Mouse (Mus musculus): ENCODE data around the gene Gltpd2. TPM values are rescaled to one million over a fixed set of nuclear protein-coding genes. Genes with fewer than 3 reads are reported as not detected.
A peak's percentile ranks its signal among the peaks of the same experiment; 100 is the strongest.
"Not testable (repeated sequence)": the region's sequence is repeated elsewhere in the genome, so short reads cannot be mapped to it uniquely, and the experiment has no call there.

Gene Gltpd2
- polyA plus RNA-seq, 1 experiment, result not detected

DNA sequence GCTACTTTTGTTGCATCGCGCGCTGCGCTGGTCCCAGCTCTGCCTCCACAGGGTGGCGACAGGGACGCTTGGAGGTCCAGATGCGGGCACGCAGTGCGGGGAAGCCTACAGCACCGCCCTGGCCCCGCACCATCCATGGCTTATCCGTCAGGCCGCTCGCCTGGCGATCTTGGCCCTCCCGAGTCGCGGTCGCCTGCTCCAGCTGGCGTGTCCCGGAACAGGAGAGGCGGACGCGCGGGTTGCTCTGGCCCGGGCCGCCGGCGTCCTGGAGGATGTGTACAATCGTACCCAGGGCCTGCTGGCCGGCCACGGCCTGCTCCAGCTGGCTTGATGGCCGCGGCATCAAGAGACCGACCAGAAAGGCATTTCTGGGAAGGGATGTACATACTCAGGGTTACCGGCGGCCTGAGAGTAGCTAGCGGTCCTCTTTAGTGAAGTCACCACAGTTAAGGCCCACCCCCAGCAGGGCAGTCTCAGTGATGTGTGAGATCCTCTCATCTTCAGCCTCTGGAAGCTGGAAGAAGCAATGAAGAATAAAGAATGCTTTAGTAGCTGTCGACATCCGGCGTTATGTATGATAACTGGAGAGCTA, 1.3 kb downstream of the Gltpd2 start:
- peak; percentile 29 for DNase-seq (ENCODE audit: low read depth)
- TF ChIP-seq POLR2A (IDR thresholded peaks at IDR 0.05; ENCODE audit: borderline replicate concordance, extremely low read depth, insufficient read depth, insufficient read length, poor library complexity, severe bottlenecking) (no peak), CTCF (IDR thresholded peaks at IDR 0.05; ENCODE audit: borderline replicate concordance, extremely low read depth, insufficient read depth, insufficient read length) (peak; percentile 15; the same call in 1 of the 2 replicates)

DNA sequence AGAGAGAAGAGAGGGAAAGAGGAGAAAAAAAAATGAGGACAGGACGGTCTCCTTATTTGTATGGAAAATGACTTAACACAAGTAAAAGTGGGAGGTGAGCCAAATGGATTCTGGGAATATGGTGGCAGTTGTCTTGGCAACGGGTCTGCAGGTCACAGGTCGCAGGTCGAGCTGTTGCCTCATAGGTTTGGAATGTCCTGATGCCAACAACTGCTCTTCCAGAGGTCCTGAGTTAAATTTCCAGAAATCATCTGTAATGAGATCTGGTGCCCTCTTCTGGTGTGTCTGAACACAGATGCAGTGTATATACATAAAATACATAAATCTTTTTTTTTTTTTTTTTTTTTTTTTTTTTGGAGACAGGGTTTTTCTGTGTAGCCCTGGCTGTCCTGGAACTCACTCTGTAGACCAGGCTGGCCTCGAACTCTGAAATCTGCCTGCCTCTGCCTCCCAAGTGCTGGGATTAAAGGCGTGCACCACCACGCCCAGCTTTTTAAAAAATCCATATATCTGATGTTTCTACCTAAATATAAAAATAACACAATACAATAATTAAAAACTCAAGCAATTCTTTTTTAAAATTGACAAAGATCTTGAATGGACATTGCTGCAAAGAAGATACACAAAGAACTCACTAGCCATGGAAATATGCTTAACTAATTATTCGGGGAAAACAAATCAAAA, 4.5 kb downstream of the Gltpd2 start:
- not testable (repeated sequence) for DNase-seq (ENCODE audit: low read depth)

DNA sequence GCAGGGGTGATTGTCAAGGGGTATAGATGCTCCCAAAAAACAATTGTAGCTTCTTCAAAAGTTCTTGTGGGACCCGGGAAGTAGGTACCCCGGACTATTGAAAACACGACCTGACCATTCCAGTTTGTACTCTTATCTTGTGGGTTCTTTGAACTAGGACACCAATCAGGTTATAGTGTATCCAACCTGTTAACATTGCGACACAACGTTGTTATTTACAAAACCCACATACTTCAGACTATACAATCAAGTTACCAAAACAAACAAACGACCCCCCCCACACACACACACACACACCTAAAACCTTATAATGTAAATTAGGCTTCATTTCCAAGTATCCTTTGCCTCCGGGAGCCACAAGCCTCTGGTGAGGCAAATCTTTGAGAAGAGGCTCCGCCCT, 5.8 kb downstream of the Gltpd2 start:
- DNase-seq (ENCODE audit: low read depth), result no peak
- TF ChIP-seq POLR2A (IDR thresholded peaks at IDR 0.05; ENCODE audit: borderline replicate concordance, extremely low read depth, insufficient read depth, insufficient read length, poor library complexity, severe bottlenecking) (no peak), CTCF (IDR thresholded peaks at IDR 0.05; ENCODE audit: borderline replicate concordance, extremely low read depth, insufficient read depth, insufficient read length) (no peak)

DNA sequence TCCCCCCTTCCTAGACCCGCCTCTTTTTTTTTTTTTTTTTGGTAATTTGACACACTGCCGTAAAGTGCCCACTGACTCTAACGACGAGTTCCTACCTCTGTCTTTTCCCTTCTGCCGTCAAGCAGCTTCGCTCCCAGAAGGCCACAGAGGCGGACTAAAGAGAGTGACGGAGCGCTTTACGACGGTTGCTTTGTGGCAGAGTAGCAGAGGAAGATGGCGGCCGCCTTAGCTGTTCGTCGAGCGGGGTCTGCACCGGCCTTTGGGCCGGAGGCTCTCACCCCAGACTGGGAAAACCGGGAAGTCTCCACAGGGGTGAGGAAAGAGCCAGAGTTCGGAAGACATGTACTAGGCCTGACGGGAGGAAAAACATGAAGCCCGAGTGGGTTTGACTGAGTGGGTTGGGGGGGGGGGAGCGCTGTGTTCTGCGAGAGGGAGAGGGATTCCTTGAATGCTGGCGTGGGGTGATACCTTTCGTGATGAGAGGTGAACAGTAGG, 6.2 kb downstream of the Gltpd2 start, which contains the start of gene Psmb6:
Gene Psmb6 (plus strand): TSS at position 184 of the 495 bp plus-strand sequence.
- DNase-seq (ENCODE audit: low read depth), result peak; percentile 99
- no peak for TF ChIP-seq CTCF (IDR thresholded peaks at IDR 0.05; ENCODE audit: borderline replicate concordance, extremely low read depth, insufficient read depth, insufficient read length)
- peak; percentile 82; the same call in 1 of the 2 replicates for TF ChIP-seq POLR2A (IDR thresholded peaks at IDR 0.05; ENCODE audit: borderline replicate concordance, extremely low read depth, insufficient read depth, insufficient read length, poor library complexity, severe bottlenecking)

DNA sequence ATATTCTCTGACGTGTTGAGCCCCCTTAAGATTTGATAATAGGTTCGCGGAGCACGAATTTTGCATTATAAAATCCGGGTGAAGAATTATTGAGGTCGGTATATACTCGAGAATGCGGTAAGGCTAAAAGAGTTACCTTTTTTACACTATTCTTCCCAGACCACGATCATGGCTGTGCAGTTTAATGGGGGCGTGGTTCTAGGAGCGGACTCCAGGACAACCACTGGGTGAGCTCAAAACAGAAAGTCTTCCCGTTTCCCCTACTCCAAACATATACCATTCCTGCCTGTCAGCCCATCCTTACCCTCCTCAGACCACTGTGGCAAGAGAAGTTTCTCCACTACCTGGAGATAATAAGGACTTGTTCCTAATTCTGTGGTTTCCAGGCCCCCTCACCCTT, 6.7 kb downstream of the Gltpd2 start:
- DNase-seq (ENCODE audit: low read depth), result no peak
- TF ChIP-seq CTCF (IDR thresholded peaks at IDR 0.05; ENCODE audit: borderline replicate concordance, extremely low read depth, insufficient read depth, insufficient read length), result no peak

DNA sequence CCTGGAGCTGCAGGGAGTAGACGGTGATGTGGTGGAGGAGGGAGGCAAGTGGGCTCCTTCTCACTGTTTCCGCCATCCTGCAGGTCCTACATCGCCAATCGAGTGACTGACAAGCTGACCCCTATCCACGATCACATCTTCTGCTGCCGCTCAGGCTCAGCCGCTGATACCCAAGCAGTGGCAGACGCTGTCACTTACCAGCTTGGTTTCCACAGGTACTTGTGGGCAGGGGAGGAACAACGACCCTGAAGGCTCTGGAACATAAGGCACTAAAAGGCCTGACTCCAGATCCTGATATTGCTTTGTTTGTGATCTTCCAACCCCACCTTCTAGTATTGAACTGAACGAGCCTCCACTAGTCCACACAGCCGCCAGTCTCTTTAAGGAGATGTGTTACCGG, 7.2 kb downstream of the Gltpd2 start:
- no peak for DNase-seq (ENCODE audit: low read depth)
- TF ChIP-seq CTCF (IDR thresholded peaks at IDR 0.05; ENCODE audit: borderline replicate concordance, extremely low read depth, insufficient read depth, insufficient read length), result no peak
- no peak for TF ChIP-seq POLR2A (IDR thresholded peaks at IDR 0.05; ENCODE audit: borderline replicate concordance, extremely low read depth, insufficient read depth, insufficient read length, poor library complexity, severe bottlenecking)

DNA sequence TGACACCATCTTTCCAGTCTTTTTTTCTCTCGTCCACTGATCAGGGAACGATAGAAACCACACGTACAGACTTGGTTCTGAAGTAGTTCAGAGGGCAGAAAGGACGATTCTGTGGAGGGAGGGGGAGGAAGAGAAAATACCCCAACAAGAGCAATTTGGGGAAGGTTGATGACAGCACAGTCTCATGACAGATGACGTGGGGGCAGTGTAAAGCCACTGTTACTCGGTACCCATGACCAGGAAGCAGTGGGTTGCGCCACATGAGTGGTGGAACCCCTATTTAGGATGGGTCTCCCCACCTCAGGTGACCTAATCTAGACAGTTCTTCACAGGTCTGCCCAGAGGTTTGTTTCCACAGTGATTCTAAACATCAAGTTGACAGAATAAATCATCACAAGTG, 9.6 kb downstream of the Gltpd2 start:
- TF ChIP-seq POLR2A (IDR thresholded peaks at IDR 0.05; ENCODE audit: borderline replicate concordance, extremely low read depth, insufficient read depth, insufficient read length, poor library complexity, severe bottlenecking) (no peak), CTCF (IDR thresholded peaks at IDR 0.05; ENCODE audit: borderline replicate concordance, extremely low read depth, insufficient read depth, insufficient read length) (no peak)
- no peak for DNase-seq (ENCODE audit: low read depth)

DNA sequence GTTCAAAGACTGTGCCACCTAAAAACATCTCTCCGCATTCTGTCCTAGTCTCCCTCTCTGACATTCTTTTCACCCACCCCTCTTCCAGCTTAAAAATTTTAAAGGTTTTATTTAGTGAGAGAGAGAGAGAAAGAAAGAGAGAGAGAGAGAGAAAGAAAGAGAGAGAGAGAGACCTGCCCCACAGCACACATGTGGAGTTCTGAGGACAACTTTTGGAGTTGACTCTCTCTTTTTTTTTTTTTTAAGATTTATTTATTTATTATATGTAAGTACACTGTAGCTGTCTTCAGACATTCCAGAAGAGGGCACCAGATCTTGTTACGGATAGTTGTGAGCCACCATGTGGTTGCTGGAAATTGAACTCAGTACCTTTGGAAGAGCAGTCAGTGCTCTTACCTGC, 12.1 kb downstream of the Gltpd2 start:
- not testable (repeated sequence) for DNase-seq (ENCODE audit: low read depth)

DNA sequence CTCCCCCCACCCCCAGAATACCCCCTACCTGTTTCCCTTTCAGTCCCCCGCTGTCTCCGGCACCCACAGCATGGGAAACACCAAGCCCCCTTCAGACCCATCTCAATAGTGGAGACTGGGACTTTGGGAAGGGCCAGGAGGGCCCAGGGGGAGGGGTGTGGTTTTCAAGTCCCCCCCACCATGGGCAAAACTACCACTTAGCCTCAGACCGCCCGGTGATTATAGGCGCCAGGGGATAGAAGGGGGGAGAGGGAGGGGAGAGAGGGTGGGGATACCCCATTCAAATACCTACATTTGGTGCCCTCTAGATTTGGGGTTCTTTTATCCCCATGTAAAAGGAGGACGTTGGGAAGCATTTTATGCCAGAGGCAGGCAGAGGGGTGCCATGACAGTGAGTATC, 13.8 kb downstream of the Gltpd2 start, which contains the start of gene Gm40193:
Gene Gm40193 (minus strand): TSS at position 101 of the 400 bp plus-strand sequence.
- no peak for TF ChIP-seq CTCF (IDR thresholded peaks at IDR 0.05; ENCODE audit: borderline replicate concordance, extremely low read depth, insufficient read depth, insufficient read length)
- TF ChIP-seq POLR2A (IDR thresholded peaks at IDR 0.05; ENCODE audit: borderline replicate concordance, extremely low read depth, insufficient read depth, insufficient read length, poor library complexity, severe bottlenecking), result no peak
- DNase-seq (ENCODE audit: low read depth), result no peak

DNA sequence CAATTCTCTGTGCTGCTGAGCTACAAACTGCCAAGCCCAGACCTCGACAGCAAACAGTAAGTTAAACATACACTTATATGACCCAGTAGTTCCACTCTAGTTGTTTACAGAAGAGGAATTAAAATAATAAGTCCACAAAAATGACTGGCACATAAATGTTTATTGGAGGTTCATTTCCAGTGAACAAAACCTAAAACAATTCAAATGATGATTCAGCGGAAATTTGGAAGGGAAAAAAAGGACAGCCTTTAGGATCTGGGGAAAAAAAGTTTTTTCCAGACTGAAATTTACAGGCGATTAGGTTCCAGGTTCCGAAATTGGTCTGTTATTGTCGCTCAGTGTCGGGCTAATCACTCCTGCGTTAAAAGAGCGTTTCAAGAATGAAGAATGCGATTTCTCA, 20.4 kb downstream of the Gltpd2 start:
- TF ChIP-seq CTCF (IDR thresholded peaks at IDR 0.05; ENCODE audit: borderline replicate concordance, extremely low read depth, insufficient read depth, insufficient read length), result no peak
- no peak for TF ChIP-seq POLR2A (IDR thresholded peaks at IDR 0.05; ENCODE audit: borderline replicate concordance, extremely low read depth, insufficient read depth, insufficient read length, poor library complexity, severe bottlenecking)
- DNase-seq (ENCODE audit: low read depth), result no peak

DNA sequence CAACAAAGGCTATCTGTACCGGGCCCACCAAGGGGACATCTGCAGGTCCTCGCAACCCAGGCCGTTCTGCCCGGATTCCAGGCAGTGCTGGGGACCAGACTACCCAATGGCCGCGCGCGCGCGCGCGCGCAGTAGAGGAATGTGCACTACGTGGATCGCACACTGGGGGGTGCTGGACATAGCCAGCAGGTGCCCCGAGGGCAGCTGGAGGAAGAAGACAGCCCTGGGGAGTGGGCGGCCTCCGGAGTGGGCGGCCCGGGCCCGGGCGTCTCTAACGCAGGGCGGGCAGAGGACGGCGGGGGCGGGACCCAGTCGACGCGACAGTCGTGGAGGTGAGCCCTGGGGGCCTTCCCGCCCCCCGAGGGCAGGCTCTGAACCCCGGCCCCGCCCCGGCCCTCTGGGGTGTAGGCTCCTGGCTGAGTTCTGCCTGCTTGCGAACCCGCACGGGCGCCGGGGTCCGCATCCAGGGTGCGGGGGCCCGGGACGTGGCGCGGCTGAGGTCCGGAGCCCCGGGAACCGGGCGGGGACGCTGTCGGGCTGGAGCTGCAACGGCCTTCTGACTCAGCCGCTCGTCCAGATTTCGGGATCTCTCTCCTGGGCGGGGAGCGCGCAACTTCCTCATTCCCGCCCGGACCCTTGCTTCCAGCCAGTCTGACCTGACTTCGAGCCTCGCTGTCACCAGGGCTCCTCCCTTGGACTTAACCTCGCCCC, 21.0 kb downstream of the Gltpd2 start, which contains the start of gene Pld2:
Gene Pld2 (plus strand): TSS at position 188 of the 711 bp plus-strand sequence.
- DNase-seq (ENCODE audit: low read depth), result peak; percentile 80
- peak; percentile 64 for TF ChIP-seq CTCF (IDR thresholded peaks at IDR 0.05; ENCODE audit: borderline replicate concordance, extremely low read depth, insufficient read depth, insufficient read length)
- no peak for TF ChIP-seq POLR2A (IDR thresholded peaks at IDR 0.05; ENCODE audit: borderline replicate concordance, extremely low read depth, insufficient read depth, insufficient read length, poor library complexity, severe bottlenecking)

DNA sequence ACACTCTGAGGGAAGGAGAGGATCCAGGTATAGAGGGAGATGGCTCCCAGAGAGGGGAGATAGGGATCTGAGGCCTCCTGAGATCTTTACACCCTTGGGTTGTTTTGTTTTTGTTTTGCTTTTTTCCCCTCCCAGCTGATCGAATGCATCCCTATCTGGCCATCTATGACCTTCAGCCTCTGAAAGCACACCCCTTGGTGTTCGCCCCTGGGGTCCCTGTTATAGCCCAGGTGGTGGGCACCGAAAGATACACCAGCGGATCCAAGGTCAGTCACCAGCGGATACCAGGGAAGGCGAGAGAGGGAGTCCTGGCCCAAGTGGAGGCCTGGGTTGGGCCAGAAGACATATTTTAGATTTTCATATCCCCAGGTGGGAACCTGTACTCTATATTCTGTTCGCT, 21.9 kb downstream of the Gltpd2 start:
- no peak for TF ChIP-seq POLR2A (IDR thresholded peaks at IDR 0.05; ENCODE audit: borderline replicate concordance, extremely low read depth, insufficient read depth, insufficient read length, poor library complexity, severe bottlenecking)
- TF ChIP-seq CTCF (IDR thresholded peaks at IDR 0.05; ENCODE audit: borderline replicate concordance, extremely low read depth, insufficient read depth, insufficient read length), result no peak
- no peak for DNase-seq (ENCODE audit: low read depth)

Data from brain, embryonic 14.5 days (tissue).